Mouse (Mus musculus): ENCODE measurements around the gene Bcas1. TPM values are rescaled to one million over a fixed set of nuclear protein-coding genes. Genes with fewer than 3 reads are reported as not detected.

The Bcas1 gene
- 0.64 TPM in 1 of 2 replicates, not detected in the other for polyA plus RNA-seq (2014; fragmentation: Nextera tagmentation; extraction: Ambion mirVana)

- Histone ChIP-seq H3K27me3 (ENCODE audit: control insufficient read depth, insufficient read depth, low read length) (peaks cover 4% of the 10 kb centered on the region; the same call in 1 of the 2 replicates), H3K36me3 (ENCODE audit: control insufficient read depth, insufficient read depth, low read length) (no peaks in the 10 kb centered on the region), H3K4me3 (ENCODE audit: low read length) (no peak within 1 kb of the TSS), H3K9me3 (ENCODE audit: control insufficient read depth, low read length) (no peaks in the 10 kb centered on the region), H3K4me1 (ENCODE audit: control insufficient read depth, insufficient read depth, low read length) (no peaks in the 10 kb centered on the region), H3K4me2 (replicated peaks; ENCODE audit: low read depth, low read length) (no peak within 1 kb of the TSS), H3K9ac (ENCODE audit: low read depth, low read length) (no peak within 1 kb of the TSS), H3K27ac (ENCODE audit: low read depth, low read length) (no peak within 1 kb of the TSS)
- no peak for ATAC-seq (ENCODE audit: low FRiP score, low TSS enrichment)
- WGBS: 76% methylated on average over 8 of the region's 8 CpGs
These were observed at the start of gene Bcas1 for GRCm38 (mm10) chr2:170427704-170428103. Bcas1 (minus strand) TSS chr2:170427845.

- Histone ChIP-seq H3K4me1 (ENCODE audit: control insufficient read depth, insufficient read depth, low read length) (no peaks in the 10 kb centered on the region), H3K4me2 (replicated peaks; ENCODE audit: low read depth, low read length) (no peak overlapping the region), H3K9ac (ENCODE audit: low read depth, low read length) (no peak overlapping the region), H3K27me3 (ENCODE audit: control insufficient read depth, insufficient read depth, low read length) (no peaks in the 10 kb centered on the region), H3K36me3 (ENCODE audit: control insufficient read depth, insufficient read depth, low read length) (no peaks in the 10 kb centered on the region), H3K9me3 (ENCODE audit: control insufficient read depth, low read length) (peaks cover 3% of the 10 kb centered on the region; the same call in 1 of the 2 replicates), H3K27ac (ENCODE audit: low read depth, low read length) (no peak overlapping the region), H3K4me3 (ENCODE audit: low read length) (no peak overlapping the region)
- ATAC-seq (ENCODE audit: low FRiP score, low TSS enrichment): no peak
- WGBS: 84% methylated on average over 8 of the region's 8 CpGs
These were observed 49.0 kb upstream of the Bcas1 start for GRCm38 (mm10) chr2:170476643-170477042.

GRCm38 (mm10) chr2:170476215-170476614, 48.6 kb upstream of the Bcas1 start:
- H3K9me3 ChIP-seq (ENCODE audit: control insufficient read depth, low read length): peaks cover 3% of the 10 kb centered on the region; the same call in 1 of the 2 replicates
- no peaks in the 10 kb centered on the region for H3K27me3 ChIP-seq (ENCODE audit: control insufficient read depth, insufficient read depth, low read length)
- H3K36me3 ChIP-seq (ENCODE audit: control insufficient read depth, insufficient read depth, low read length): no peaks in the 10 kb centered on the region
- no peak for ATAC-seq (ENCODE audit: low FRiP score, low TSS enrichment)
- H3K4me2 ChIP-seq (replicated peaks; ENCODE audit: low read depth, low read length): no peak overlapping the region
- no peaks in the 10 kb centered on the region for H3K4me1 ChIP-seq (ENCODE audit: control insufficient read depth, insufficient read depth, low read length)
- H3K9ac ChIP-seq (ENCODE audit: low read depth, low read length): no peak overlapping the region
- no peak overlapping the region for H3K4me3 ChIP-seq (ENCODE audit: low read length)
- 85% methylated on average over 11 of the region's 11 CpGs for WGBS
- no peak overlapping the region for H3K27ac ChIP-seq (ENCODE audit: low read depth, low read length)

GRCm38 (mm10) chr2:170475164-170475563, 47.5 kb upstream of the Bcas1 start:
- H3K9ac ChIP-seq (ENCODE audit: low read depth, low read length): no peak overlapping the region
- ATAC-seq (ENCODE audit: low FRiP score, low TSS enrichment): peak; percentile 24; the same call in 1 of the 2 replicates
- no peak overlapping the region for H3K4me2 ChIP-seq (replicated peaks; ENCODE audit: low read depth, low read length)
- H3K27me3 ChIP-seq (ENCODE audit: control insufficient read depth, insufficient read depth, low read length): no peaks in the 10 kb centered on the region
- 69% methylated on average over 3 of the region's 3 CpGs for WGBS
- H3K27ac ChIP-seq (ENCODE audit: low read depth, low read length): no peak overlapping the region
- no peaks in the 10 kb centered on the region for H3K36me3 ChIP-seq (ENCODE audit: control insufficient read depth, insufficient read depth, low read length)
- peaks cover 3% of the 10 kb centered on the region; the same call in 1 of the 2 replicates for H3K9me3 ChIP-seq (ENCODE audit: control insufficient read depth, low read length)
- H3K4me1 ChIP-seq (ENCODE audit: control insufficient read depth, insufficient read depth, low read length): peaks cover 3% of the 10 kb centered on the region; the same call in 1 of the 2 replicates
- H3K4me3 ChIP-seq (ENCODE audit: low read length): no peak overlapping the region

- Histone ChIP-seq H3K4me2 (replicated peaks; ENCODE audit: low read depth, low read length) (no peak overlapping the region), H3K27me3 (ENCODE audit: control insufficient read depth, insufficient read depth, low read length) (no peaks in the 10 kb centered on the region), H3K36me3 (ENCODE audit: control insufficient read depth, insufficient read depth, low read length) (no peaks in the 10 kb centered on the region), H3K9ac (ENCODE audit: low read depth, low read length) (no peak overlapping the region), H3K4me1 (ENCODE audit: control insufficient read depth, insufficient read depth, low read length) (peaks cover 9% of the 10 kb centered on the region; the same call in 1 of the 2 replicates), H3K27ac (ENCODE audit: low read depth, low read length) (no peak overlapping the region), H3K9me3 (ENCODE audit: control insufficient read depth, low read length) (peaks cover 3% of the 10 kb centered on the region; the same call in 1 of the 2 replicates), H3K4me3 (ENCODE audit: low read length) (no peak overlapping the region)
- 95% methylated on average over 5 of the region's 5 CpGs for WGBS
- ATAC-seq (ENCODE audit: low FRiP score, low TSS enrichment): no peak
These were observed 46.5 kb upstream of the Bcas1 start for GRCm38 (mm10) chr2:170474125-170474524.

GRCm38 (mm10) chr2:170470591-170470990, 42.9 kb upstream of the Bcas1 start:
- no peak for ATAC-seq (ENCODE audit: low FRiP score, low TSS enrichment)
- peaks cover 9% of the 10 kb centered on the region; the same call in 1 of the 2 replicates for H3K4me1 ChIP-seq (ENCODE audit: control insufficient read depth, insufficient read depth, low read length)
- no peaks in the 10 kb centered on the region for H3K27me3 ChIP-seq (ENCODE audit: control insufficient read depth, insufficient read depth, low read length)
- H3K27ac ChIP-seq (ENCODE audit: low read depth, low read length): no peak overlapping the region
- H3K4me2 ChIP-seq (replicated peaks; ENCODE audit: low read depth, low read length): no peak overlapping the region
- H3K4me3 ChIP-seq (ENCODE audit: low read length): no peak overlapping the region
- H3K36me3 ChIP-seq (ENCODE audit: control insufficient read depth, insufficient read depth, low read length): no peaks in the 10 kb centered on the region
- peaks cover 3% of the 10 kb centered on the region; the same call in 1 of the 2 replicates for H3K9me3 ChIP-seq (ENCODE audit: control insufficient read depth, low read length)
- H3K9ac ChIP-seq (ENCODE audit: low read depth, low read length): no peak overlapping the region
- WGBS: 80% methylated on average over 5 of the region's 5 CpGs

- Histone ChIP-seq H3K4me3 (ENCODE audit: low read length) (no peak overlapping the region), H3K4me2 (replicated peaks; ENCODE audit: low read depth, low read length) (no peak overlapping the region)
- ATAC-seq (ENCODE audit: low FRiP score, low TSS enrichment): peak; percentile 74; the same call in 1 of the 2 replicates
These were observed 42.1 kb upstream of the Bcas1 start for GRCm38 (mm10) chr2:170469616-170470308.

GRCm38 (mm10) chr2:170468009-170468408, 40.4 kb upstream of the Bcas1 start:
- H3K27me3 ChIP-seq (ENCODE audit: control insufficient read depth, insufficient read depth, low read length): no peaks in the 10 kb centered on the region
- no peak overlapping the region for H3K4me3 ChIP-seq (ENCODE audit: low read length)
- H3K9ac ChIP-seq (ENCODE audit: low read depth, low read length): no peak overlapping the region
- H3K9me3 ChIP-seq (ENCODE audit: control insufficient read depth, low read length): no peaks in the 10 kb centered on the region
- no peaks in the 10 kb centered on the region for H3K36me3 ChIP-seq (ENCODE audit: control insufficient read depth, insufficient read depth, low read length)
- H3K4me2 ChIP-seq (replicated peaks; ENCODE audit: low read depth, low read length): no peak overlapping the region
- ATAC-seq (ENCODE audit: low FRiP score, low TSS enrichment): no peak
- peaks cover 9% of the 10 kb centered on the region; the same call in 1 of the 2 replicates for H3K4me1 ChIP-seq (ENCODE audit: control insufficient read depth, insufficient read depth, low read length)
- H3K27ac ChIP-seq (ENCODE audit: low read depth, low read length): no peak overlapping the region

More at GRCm38 (mm10) chr2:170469616-170470308, 42.1 kb upstream of the Bcas1 start:
- 2% methylated on average over 10 of the region's 10 CpGs for WGBS
- Histone ChIP-seq H3K36me3 (ENCODE audit: control insufficient read depth, insufficient read depth, low read length) (no peaks in the 10 kb centered on the region), H3K4me1 (ENCODE audit: control insufficient read depth, insufficient read depth, low read length) (peaks cover 9% of the 10 kb centered on the region; the same call in 1 of the 2 replicates), H3K9ac (ENCODE audit: low read depth, low read length) (no peak overlapping the region), H3K9me3 (ENCODE audit: control insufficient read depth, low read length) (peaks cover 3% of the 10 kb centered on the region; the same call in 1 of the 2 replicates), H3K27me3 (ENCODE audit: control insufficient read depth, insufficient read depth, low read length) (no peaks in the 10 kb centered on the region), H3K27ac (ENCODE audit: low read depth, low read length) (no peak overlapping the region)

GRCm38 (mm10) chr2:170464817-170465216, 37.2 kb upstream of the Bcas1 start:
- H3K4me2 ChIP-seq (replicated peaks; ENCODE audit: low read depth, low read length): no peak overlapping the region
- H3K27me3 ChIP-seq (ENCODE audit: control insufficient read depth, insufficient read depth, low read length): no peaks in the 10 kb centered on the region; the same call in 1 of the 2 replicates
- 54% methylated on average over 4 of the region's 4 CpGs for WGBS
- ATAC-seq (ENCODE audit: low FRiP score, low TSS enrichment): no peak
- no peak overlapping the region for H3K4me3 ChIP-seq (ENCODE audit: low read length)
- H3K4me1 ChIP-seq (ENCODE audit: control insufficient read depth, insufficient read depth, low read length): peaks cover 3% of the 10 kb centered on the region; the same call in 1 of the 2 replicates
- H3K27ac ChIP-seq (ENCODE audit: low read depth, low read length): no peak overlapping the region
- H3K36me3 ChIP-seq (ENCODE audit: control insufficient read depth, insufficient read depth, low read length): no peaks in the 10 kb centered on the region
- no peaks in the 10 kb centered on the region for H3K9me3 ChIP-seq (ENCODE audit: control insufficient read depth, low read length)
- H3K9ac ChIP-seq (ENCODE audit: low read depth, low read length): no peak overlapping the region
